Mouse (Mus musculus) hindbrain, postnatal 0 days (tissue): Measurements from ENCODE around the gene Slc16a10. TPM values are rescaled to one million over a fixed set of nuclear protein-coding genes. Genes with fewer than 3 reads are reported as not detected.

Source experiments
- ATAC-seq: fragments of 200-750 bp; cut with Nextera tagmentation; 2 replicates; pipeline ENCODE4 v1.8.0; 2017; ENCODE audit warnings: mild to moderate bottlenecking, moderate TSS enrichment, moderate library complexity
- DNase-seq: peaks from one replicate; pipeline ENCODE4 v3.0.0-alpha.2; 2015; ENCODE audit warnings: low spot score
- H3K27ac ChIP-seq: fragments of 300-500 bp; sonication (generic); 2 replicates; pipeline ENCODE4 v1.5.1; 2014; ENCODE audit warnings: mild to moderate bottlenecking
- H3K27me3 ChIP-seq: fragments of 300-500 bp; sonication (generic); 2 replicates; pipeline ENCODE4 v1.6.1; 2014; ENCODE audit warnings: low read length, mixed read lengths; ENCODE audit not compliant: insufficient read depth
- H3K36me3 ChIP-seq: fragments of 300-500 bp; sonication (generic); 2 replicates; pipeline ENCODE4 v1.6.1; 2014; ENCODE audit warnings: low read length, mixed read lengths; ENCODE audit not compliant: insufficient read depth
- H3K4me1 ChIP-seq: fragments of 300-500 bp; sonication (generic); 2 replicates; pipeline ENCODE4 v1.6.1; 2014; ENCODE audit warnings: antibody characterized with exemption, low read length, mixed read lengths; ENCODE audit not compliant: insufficient read depth
- H3K4me2 ChIP-seq: fragments of 300-500 bp; sonication (generic); 2 replicates; pipeline ENCODE4 v1.6.1; 2014; ENCODE audit warnings: low read depth, mild to moderate bottlenecking, low read length, moderate library complexity, mixed read lengths
- H3K4me3 ChIP-seq: fragments of 300-500 bp; sonication (generic); 2 replicates; pipeline ENCODE4 v1.5.1; 2014; ENCODE audit warnings: low read length
- H3K9ac ChIP-seq: fragments of 300-500 bp; sonication (generic); replicated peaks from 2 replicates; pipeline ENCODE4 v1.6.1; 2014; ENCODE audit warnings: mild to moderate bottlenecking, low read length, moderate library complexity, mixed read lengths
- H3K9me3 ChIP-seq: fragments of 300-500 bp; sonication (generic); 2 replicates; pipeline ENCODE4 v1.6.1; 2016; ENCODE audit warnings: low read length, mixed read lengths
- CTCF ChIP-seq: IDR thresholded peaks from 2 replicates; pipeline ENCODE4 v1.5.1; 2016; ENCODE audit warnings: antibody characterized with exemption, control low read depth, low read depth
- WGBS: fragments of 180-500 bp; shearing (Covaris S2); extraction: QIAGEN DNeasy Blood & Tissue Kit; methylation state at CpG from one replicate; pipeline ENCODE4 v1.1.7; 2014; 5-methylcytosine and 5-hydroxymethylcytosine counted together
- polyA plus RNA-seq: library from polyadenylated mRNA; unstranded; fragments of >200 nt; fragmentation: Nextera tagmentation; extraction: Ambion mirVana; gene quantifications from 2 replicates; pipeline ENCODE4 v1.2.1, GENCODE M21; 2015
- total RNA-seq: library from RNA; depleted of rRNA; stranded (reverse); fragments of >200 nt; gene quantifications from 2 replicates; pipeline ENCODE4 v1.2.3, GENCODE M21; 2014

Gene Slc16a10
- total and polyA plus RNA-seq, 2 experiments from 2014 or later: 3.4 to 4.1 TPM

DNA sequence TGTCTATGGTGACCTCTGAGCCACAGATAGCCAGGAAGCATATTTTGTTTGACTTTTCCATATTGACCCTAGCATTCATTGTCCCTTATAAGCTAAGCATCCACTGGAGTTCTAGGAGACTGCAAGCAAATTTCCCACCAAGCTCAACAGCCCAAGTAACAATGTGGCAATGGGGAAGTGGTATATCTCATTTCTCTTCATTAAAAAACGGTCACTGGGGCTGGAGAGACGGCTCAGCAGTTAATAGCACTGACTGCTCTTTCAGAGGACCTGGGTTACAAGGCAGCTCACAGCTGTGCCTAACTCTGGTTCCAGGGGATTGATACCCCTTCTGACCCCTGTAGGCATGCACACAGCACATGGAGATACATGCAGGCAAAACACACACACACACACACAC, 84.4 kb downstream of the Slc16a10 start:
- no peak for TF ChIP-seq CTCF
- ATAC-seq (no peak), DNase-seq (no peak)
- H3K27me3 ChIP-seq: no peaks in the 10 kb centered on the region
- 60% methylated on average over 2 of the region's 2 CpGs for WGBS
- no peak overlapping the region for H3K9ac ChIP-seq
- H3K4me1 ChIP-seq: peaks cover 4% of the 10 kb centered on the region; the same call in 1 of the 2 replicates
- H3K4me3 ChIP-seq: no peak overlapping the region
- H3K9me3 ChIP-seq: no peaks in the 10 kb centered on the region
- H3K36me3 ChIP-seq: no peaks in the 10 kb centered on the region
- no peak overlapping the region for H3K27ac ChIP-seq
- no peak overlapping the region for H3K4me2 ChIP-seq

DNA sequence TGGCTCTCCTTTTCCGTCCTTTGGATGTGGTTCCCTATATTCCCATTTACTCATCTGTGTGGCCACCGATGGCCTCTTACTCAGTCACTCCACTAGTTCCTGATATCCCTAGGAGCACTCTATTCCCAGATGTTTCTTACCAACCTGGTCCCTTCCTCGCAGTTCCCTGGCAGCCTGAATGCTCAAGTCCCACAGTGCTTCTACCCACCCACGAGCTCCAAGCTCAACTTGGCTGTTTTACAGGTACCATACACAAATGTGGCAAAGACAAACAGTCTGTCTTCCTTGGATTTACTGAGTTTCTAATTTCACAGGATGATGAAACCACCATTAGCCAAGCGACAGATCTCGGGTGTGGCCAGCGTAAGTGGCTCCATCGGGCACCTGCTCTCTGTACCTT, 87.6 kb downstream of the Slc16a10 start:
- no peaks in the 10 kb centered on the region for H3K27me3 ChIP-seq
- no peak for ATAC-seq
- H3K4me3 ChIP-seq: no peak overlapping the region
- H3K36me3 ChIP-seq: no peaks in the 10 kb centered on the region
- TF ChIP-seq CTCF: no peak
- no peaks in the 10 kb centered on the region for H3K9me3 ChIP-seq
- H3K27ac ChIP-seq: no peak overlapping the region
- 91% methylated on average over 8 of the region's 8 CpGs for WGBS
- no peak overlapping the region for H3K9ac ChIP-seq
- peaks cover 4% of the 10 kb centered on the region; the same call in 1 of the 2 replicates for H3K4me1 ChIP-seq
- no peak for DNase-seq
- no peak overlapping the region for H3K4me2 ChIP-seq

DNA sequence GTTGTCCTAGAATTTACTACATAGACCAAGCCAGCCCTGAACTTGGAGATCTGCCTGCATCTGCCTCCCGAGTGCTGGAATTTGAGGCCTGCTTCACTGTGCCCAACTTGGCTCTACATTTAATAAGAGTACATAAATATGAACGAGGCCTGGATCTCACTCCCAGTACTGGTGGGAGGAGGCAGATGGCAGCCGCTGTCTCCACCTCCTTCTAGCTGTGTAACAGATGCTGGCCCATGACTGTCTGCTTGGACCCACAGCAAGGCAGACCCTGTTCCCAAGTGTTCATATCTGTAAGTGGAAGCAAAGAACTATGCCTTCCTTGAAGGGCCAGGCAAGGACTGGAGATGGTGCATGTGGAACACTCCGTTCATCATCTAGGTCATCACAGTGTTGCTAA, 88.2 kb downstream of the Slc16a10 start:
- 84% methylated on average over 4 of the region's 4 CpGs for WGBS
- Histone ChIP-seq H3K4me3 (no peak overlapping the region), H3K36me3 (no peaks in the 10 kb centered on the region), H3K9me3 (no peaks in the 10 kb centered on the region), H3K27me3 (no peaks in the 10 kb centered on the region), H3K4me2 (no peak overlapping the region), H3K9ac (no peak overlapping the region), H3K4me1 (peaks cover 3% of the 10 kb centered on the region; the same call in 1 of the 2 replicates), H3K27ac (no peak overlapping the region)
- no peak for TF ChIP-seq CTCF
- ATAC-seq: 0 out of 2 replicates have a peak, but pooled peaks have one; percentile 29
- DNase-seq: no peak

DNA sequence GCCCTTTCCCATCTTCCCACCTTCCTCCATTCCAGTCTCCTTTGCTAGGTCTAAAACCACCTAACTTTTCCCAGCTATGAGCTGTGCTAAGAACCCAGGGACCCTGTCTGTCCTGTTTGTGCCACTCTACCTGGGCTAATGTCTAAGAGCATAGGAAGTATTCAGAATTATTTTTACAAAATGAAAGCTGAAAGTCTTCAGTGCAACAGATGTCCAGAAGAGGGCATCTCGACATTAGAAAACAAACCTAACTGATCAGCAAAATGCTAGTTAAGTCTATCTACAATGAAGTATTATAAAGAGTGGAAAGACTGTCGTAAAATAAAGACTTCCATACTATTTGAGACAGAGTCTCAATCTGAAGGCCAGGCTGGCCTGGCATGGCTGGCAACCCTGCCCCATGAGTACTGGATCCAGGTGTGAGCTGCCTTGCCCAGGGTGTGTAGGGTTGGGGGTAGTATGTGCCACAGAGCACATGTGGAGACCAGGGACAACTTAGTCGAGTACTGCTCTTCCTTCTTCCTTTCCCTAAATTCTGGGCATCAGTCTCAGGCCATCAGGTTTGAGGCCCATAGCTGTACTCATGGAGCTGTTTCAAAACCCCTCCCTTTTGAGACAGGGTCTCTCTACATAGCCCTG, 88.7 kb downstream of the Slc16a10 start:
- no peak overlapping the region for H3K9ac ChIP-seq
- no peaks in the 10 kb centered on the region for H3K9me3 ChIP-seq
- ATAC-seq: peak; percentile 62; the same call in 1 of the 2 replicates
- H3K4me3 ChIP-seq: no peak overlapping the region
- peak; percentile 74 for TF ChIP-seq CTCF
- no peak overlapping the region for H3K4me2 ChIP-seq
- DNase-seq: peak; percentile 74
- no peak overlapping the region for H3K27ac ChIP-seq
- H3K4me1 ChIP-seq: no peaks in the 10 kb centered on the region
- 42% methylated on average over 3 of the region's 3 CpGs for WGBS
- no peaks in the 10 kb centered on the region for H3K36me3 ChIP-seq
- H3K27me3 ChIP-seq: no peaks in the 10 kb centered on the region

DNA sequence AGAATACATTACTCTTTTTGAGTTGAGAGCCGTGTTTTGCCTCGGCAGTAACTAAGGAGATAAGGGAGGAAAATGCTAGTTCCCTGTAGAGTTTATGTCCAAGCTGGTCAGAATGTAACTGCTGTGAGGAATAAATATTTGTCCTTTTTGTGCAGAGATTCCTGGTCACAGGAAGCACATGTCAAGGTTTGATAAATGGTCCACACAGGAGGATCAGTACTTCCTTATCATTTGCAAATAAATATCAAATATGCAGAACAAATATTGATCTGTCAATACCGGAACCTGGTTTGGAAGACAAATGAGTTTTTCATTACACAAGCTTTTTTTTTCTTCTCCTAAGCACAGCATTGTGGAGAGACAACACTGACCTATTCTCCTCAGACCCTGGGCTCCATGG, 90.1 kb downstream of the Slc16a10 start:
- TF ChIP-seq CTCF: no peak
- DNase-seq (no peak), ATAC-seq (no peak)
- 79% methylated on average over 3 of the region's 3 CpGs for WGBS
- Histone ChIP-seq H3K9ac (no peak overlapping the region), H3K27me3 (no peaks in the 10 kb centered on the region), H3K4me1 (no peaks in the 10 kb centered on the region), H3K4me3 (no peak overlapping the region), H3K9me3 (no peaks in the 10 kb centered on the region), H3K27ac (no peak overlapping the region), H3K36me3 (no peaks in the 10 kb centered on the region), H3K4me2 (no peak overlapping the region)

DNA sequence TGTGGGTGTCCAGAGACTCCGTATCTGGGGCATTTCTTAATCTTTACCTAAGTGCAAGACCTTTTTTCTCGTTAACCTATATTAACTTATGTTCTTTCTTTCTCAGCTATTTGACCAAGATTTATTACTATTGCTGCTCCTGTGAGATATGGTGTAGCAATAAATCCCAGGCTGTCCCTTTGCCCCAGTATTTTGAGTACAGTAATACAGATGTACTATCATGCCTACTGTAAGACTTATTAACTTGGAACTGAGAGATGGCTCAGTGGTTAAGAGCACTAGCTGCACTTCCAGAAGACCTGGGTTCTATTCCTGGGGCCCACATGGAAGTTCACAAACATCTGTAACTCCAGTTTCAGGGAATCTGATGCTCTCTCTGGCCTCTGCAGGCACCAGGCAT, 91.3 kb downstream of the Slc16a10 start:
- Histone ChIP-seq H3K4me3 (no peak overlapping the region), H3K27ac (no peak overlapping the region), H3K9ac (no peak overlapping the region), H3K36me3 (no peaks in the 10 kb centered on the region), H3K4me1 (no peaks in the 10 kb centered on the region), H3K4me2 (no peak overlapping the region), H3K27me3 (no peaks in the 10 kb centered on the region), H3K9me3 (no peaks in the 10 kb centered on the region)
- WGBS: 89% methylated on average over 2 of the region's 2 CpGs
- ATAC-seq: no peak
- no peak for DNase-seq
- no peak for TF ChIP-seq CTCF

DNA sequence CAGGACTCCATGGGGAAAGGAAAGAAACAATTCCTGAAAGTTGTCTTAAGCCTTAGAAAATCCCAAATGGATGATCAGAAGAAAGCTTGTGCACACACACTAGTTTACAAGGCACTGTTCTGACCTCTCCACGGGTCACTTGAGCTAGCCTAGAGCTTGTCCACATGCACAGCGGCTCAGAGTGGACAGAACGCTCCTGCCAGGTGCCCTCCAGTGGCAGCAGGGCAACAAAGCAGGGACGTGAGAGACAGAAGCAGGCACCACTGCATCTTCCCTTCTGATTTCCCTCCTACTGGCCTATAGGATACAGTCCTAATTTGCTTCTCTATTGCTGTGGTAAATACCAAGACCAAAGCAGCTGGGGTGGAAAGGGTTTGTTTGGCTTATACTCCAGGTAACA, 100.7 kb downstream of the Slc16a10 start:
- H3K9ac ChIP-seq: no peak overlapping the region
- no peaks in the 10 kb centered on the region for H3K9me3 ChIP-seq
- no peak overlapping the region for H3K4me2 ChIP-seq
- no peak for DNase-seq
- no peaks in the 10 kb centered on the region for H3K4me1 ChIP-seq
- TF ChIP-seq CTCF: peak; percentile 57
- WGBS: 21% methylated on average over 4 of the region's 4 CpGs
- no peak for ATAC-seq
- no peak overlapping the region for H3K4me3 ChIP-seq
- no peaks in the 10 kb centered on the region for H3K36me3 ChIP-seq
- no peak overlapping the region for H3K27ac ChIP-seq
- H3K27me3 ChIP-seq: no peaks in the 10 kb centered on the region
